Mouse (Mus musculus): ENCODE measurements around the gene Vgll4. TPM values are rescaled to one million over a fixed set of nuclear protein-coding genes. Genes with fewer than 3 reads are reported as not detected.
A peak's percentile ranks its signal among the peaks of the same experiment; 100 is the strongest.

Gene Vgll4
- polyA plus RNA-seq, 1 experiment = 39.7 TPM

DNA sequence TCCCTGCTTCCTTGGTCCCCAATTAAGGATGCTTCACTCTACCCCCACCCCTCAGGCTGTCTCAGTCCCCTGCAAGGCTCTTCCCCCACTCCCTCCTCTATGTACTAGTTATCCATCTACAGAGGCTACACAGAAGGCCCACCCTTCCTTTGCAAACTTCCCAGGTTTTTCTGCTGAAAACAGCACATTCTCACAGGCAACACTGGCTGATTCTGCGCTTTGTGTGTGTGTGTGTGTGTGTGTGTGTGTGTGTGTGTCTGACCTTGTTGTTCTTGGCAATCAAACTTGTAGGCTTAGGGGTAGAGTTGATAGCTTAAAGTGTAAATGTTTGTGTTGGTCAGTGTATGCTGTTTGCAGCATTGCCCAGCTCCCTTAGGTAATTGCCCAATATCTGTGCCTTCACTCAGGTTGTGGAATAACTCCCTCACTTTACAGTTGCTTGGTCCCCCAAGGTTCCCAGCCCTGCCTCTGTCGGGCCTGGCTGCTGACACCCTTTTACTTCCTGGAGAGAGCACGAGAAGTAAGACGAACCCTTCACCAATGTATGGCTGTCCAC lies 135.9 kb downstream of the Vgll4 start:
- DNase-seq (ENCODE audit: low read depth) = no peak
- TF ChIP-seq POLR2A (IDR thresholded peaks at IDR 0.05; ENCODE audit: borderline replicate concordance, extremely low read depth, insufficient read depth, insufficient read length, poor library complexity, severe bottlenecking) = no peak
- TF ChIP-seq CTCF (IDR thresholded peaks at IDR 0.05; ENCODE audit: borderline replicate concordance, extremely low read depth, insufficient read depth, insufficient read length) = no peak

DNA sequence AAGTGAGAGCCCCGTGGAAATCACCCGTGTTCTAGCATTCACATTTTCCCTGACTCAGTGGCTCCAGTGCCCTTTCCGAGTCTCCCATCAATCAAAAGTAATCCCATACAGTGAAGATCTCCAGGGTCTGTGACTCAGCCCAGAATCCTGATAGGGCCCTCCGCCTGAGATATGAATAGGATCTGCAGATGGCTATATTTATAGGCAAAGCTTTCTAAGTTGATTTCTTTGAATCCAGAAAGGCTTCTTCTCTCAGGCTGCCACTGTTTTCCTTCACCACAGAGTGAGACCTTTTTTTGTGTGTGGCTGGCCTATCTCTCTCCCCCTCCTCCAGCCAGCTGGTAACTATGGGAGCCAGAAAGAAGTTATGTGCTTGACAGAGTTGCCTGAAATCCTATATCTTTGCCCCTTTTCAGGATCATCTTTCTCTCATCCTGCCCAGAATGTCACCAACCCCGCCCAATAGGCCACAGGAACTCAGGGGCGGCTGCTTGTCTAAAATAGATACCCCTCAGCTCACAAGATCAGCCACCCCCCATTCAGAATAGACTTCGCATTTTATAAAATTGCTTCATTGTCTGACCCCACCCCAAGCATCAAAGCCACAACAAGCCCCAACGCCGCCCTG lies 136.6 kb downstream of the Vgll4 start:
- DNase-seq (ENCODE audit: low read depth) = no peak
- no peak for TF ChIP-seq POLR2A (IDR thresholded peaks at IDR 0.05; ENCODE audit: borderline replicate concordance, extremely low read depth, insufficient read depth, insufficient read length, poor library complexity, severe bottlenecking)
- TF ChIP-seq CTCF (IDR thresholded peaks at IDR 0.05; ENCODE audit: borderline replicate concordance, extremely low read depth, insufficient read depth, insufficient read length) = no peak

DNA sequence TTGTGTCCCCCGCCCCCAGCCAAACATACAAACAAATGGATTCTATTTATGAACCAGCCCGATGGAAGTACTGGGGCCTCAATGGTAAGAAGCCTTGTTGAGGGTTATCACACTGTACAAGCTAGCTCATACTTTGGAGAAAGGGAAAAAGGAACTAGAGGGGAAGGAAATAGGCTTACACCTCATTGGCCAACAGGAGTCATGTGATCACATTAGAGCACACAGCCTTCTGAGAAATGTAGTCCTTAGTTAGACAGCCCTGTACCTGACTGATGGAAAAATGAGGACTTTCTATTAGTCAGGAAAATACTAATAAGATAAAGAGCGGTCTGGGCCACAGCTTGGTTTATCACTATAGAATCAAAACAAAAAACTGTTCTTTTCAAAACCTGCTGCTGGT lies 138.0 kb downstream of the Vgll4 start:
- DNase-seq (ENCODE audit: low read depth) = peak; percentile 27
- no peak for TF ChIP-seq POLR2A (IDR thresholded peaks at IDR 0.05; ENCODE audit: borderline replicate concordance, extremely low read depth, insufficient read depth, insufficient read length, poor library complexity, severe bottlenecking)
- no peak for TF ChIP-seq CTCF (IDR thresholded peaks at IDR 0.05; ENCODE audit: borderline replicate concordance, extremely low read depth, insufficient read depth, insufficient read length)

DNA sequence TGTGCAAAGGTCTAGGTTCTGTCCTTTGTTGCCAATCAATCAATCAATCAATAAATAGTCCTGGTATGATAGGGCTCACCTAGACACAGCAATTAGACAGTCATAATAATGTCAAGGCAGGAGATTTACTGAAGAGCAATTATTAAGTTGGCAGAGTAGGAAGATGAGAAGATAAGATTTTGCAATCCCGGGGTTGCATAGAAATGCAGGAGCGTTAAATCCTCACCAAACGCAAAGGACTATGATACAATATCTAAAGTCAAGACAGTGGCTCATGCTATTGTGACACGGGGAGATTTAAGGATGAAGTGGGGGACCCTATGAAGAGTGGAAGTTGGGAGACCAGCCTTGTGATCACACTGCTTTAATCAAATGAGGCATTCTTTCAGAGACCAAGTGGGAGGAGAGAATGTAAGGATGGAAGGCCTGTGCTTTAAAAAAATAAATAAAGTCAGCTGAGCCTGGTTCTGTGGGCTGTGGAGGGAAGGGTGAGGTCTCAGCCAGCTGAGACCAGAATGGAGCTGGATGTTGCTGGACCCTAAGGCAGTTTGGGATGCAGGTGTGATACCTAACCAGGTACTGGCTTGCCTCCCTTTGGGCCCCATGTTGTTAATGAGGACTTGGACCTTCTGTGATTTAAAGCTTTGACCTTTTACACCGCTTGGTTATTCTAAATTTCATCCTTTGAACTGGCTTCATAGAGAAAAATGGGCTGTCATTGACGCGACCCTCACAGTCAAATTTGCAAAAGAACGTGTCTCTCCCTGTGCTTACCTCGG lies 139.9 kb downstream of the Vgll4 start:
- DNase-seq (ENCODE audit: low read depth) = no peak
- TF ChIP-seq CTCF (IDR thresholded peaks at IDR 0.05; ENCODE audit: borderline replicate concordance, extremely low read depth, insufficient read depth, insufficient read length) (no peak), POLR2A (IDR thresholded peaks at IDR 0.05; ENCODE audit: borderline replicate concordance, extremely low read depth, insufficient read depth, insufficient read length, poor library complexity, severe bottlenecking) (no peak)

DNA sequence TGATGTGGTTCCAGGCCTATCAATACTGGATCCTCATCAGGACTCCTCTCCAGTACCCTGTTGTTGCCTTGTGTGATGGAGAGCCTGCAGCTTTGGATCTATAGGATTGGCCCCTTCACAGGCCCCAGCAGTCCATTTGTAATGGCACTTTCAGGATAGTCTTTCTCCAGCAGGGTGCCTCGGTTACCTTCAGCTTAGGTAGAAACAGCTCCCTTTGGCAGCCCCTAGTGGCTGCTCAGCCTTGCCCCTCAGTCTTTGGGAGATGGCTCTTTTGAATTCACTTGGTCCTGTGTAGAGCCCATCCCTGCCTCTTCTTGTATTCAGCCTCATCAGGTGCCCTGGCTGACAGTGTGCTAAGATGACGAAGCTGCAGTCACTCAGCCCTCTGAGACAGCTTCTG lies 142.9 kb downstream of the Vgll4 start:
- TF ChIP-seq CTCF (IDR thresholded peaks at IDR 0.05; ENCODE audit: borderline replicate concordance, extremely low read depth, insufficient read depth, insufficient read length) (no peak), POLR2A (IDR thresholded peaks at IDR 0.05; ENCODE audit: borderline replicate concordance, extremely low read depth, insufficient read depth, insufficient read length, poor library complexity, severe bottlenecking) (no peak)
- DNase-seq (ENCODE audit: low read depth) = no peak

DNA sequence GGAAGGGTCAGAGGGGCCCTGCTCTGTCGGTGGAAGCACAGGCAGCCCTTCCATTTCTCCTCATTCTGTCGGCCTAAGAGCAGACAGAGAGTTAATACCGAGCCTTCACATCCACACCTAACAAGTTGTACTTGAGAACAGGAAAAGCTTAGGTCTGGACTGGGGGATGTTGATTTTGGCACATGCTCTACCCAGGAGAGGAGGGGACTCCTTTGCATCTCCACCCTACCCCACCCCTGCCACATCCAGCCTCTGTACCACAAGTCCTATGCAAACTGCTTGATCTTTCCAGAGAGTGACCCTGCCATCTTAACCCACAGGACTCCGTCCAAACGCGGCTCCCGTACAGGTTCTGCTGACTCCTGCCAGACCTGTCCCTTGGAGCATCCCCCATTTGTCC lies 148.1 kb downstream of the Vgll4 start:
- no peak for TF ChIP-seq POLR2A (IDR thresholded peaks at IDR 0.05; ENCODE audit: borderline replicate concordance, extremely low read depth, insufficient read depth, insufficient read length, poor library complexity, severe bottlenecking)
- no peak for TF ChIP-seq CTCF (IDR thresholded peaks at IDR 0.05; ENCODE audit: borderline replicate concordance, extremely low read depth, insufficient read depth, insufficient read length)
- DNase-seq (ENCODE audit: low read depth) = no peak

DNA sequence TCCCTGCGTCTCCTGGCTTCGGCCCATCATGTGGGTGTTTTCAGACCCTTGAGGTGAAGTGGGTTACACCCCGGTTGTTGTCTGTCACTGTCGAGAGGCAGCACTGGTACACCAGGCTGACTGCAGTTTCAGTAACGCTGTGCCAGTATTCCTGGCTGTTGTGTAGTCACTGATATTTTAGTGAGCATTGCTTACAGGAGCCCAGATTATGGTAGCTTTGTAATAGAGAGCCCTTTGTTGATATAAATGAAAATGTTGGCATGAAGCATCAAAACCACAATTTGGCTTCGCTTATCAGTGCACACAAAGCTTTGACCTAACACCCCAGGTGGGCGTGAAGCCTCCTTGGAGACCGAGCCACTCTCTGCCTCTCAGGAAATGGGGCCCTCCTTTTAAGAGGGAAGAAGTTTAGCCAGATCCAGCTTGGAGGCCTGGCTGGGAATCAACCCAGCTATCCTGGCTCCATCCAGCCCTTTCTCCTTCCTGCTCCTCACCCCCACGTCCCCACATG lies 149.8 kb downstream of the Vgll4 start:
- no peak for TF ChIP-seq POLR2A (IDR thresholded peaks at IDR 0.05; ENCODE audit: borderline replicate concordance, extremely low read depth, insufficient read depth, insufficient read length, poor library complexity, severe bottlenecking)
- no peak for TF ChIP-seq CTCF (IDR thresholded peaks at IDR 0.05; ENCODE audit: borderline replicate concordance, extremely low read depth, insufficient read depth, insufficient read length)

DNA sequence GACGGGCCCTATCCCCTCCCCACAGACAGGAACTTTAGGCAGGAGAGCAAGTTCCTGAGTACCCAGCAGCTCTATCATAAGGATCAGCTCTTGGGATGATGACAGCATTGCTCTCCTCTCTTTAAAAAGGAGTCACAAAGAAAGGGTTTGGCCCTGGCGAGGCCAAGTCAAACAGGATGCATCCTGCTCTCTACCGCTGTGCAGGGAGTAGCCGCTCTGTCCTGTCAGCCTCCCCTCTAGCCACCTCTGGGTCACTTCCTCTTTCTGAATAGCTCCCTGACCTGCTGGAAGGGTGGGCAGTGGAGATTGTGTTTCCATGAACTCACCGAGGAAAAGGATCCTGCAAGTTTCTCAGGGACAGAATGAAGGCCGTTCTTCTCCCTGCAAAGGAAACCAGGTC lies 151.3 kb downstream of the Vgll4 start:
- TF ChIP-seq POLR2A (IDR thresholded peaks at IDR 0.05; ENCODE audit: borderline replicate concordance, extremely low read depth, insufficient read depth, insufficient read length, poor library complexity, severe bottlenecking) = no peak
- TF ChIP-seq CTCF (IDR thresholded peaks at IDR 0.05; ENCODE audit: borderline replicate concordance, extremely low read depth, insufficient read depth, insufficient read length) = no peak
- DNase-seq (ENCODE audit: low read depth) = no peak

More for the DNA sequence above, 149.8 kb downstream of the Vgll4 start:
- peak; percentile 35 for DNase-seq (ENCODE audit: low read depth)

DNA sequence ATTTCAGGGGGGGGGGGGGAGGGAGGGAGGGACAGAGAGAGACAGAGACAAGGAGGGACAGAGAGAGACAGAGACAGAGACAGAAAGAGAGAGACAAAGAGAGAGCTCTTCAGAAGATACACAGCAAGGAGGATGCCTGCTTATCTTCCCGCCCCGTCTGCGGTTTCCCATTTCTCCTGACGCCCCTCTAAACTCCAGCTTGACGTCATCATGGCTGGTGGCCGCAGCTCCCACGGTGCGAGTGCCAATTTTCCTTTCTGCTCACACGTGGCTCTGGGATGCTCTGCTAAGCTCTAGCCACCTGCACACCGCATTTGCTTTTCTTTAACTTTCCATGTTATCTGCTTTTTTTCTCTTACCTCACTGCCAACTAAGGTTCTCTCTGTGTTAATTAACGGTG lies 151.8 kb downstream of the Vgll4 start:
- TF ChIP-seq CTCF (IDR thresholded peaks at IDR 0.05; ENCODE audit: borderline replicate concordance, extremely low read depth, insufficient read depth, insufficient read length) = no peak
- no peak for TF ChIP-seq POLR2A (IDR thresholded peaks at IDR 0.05; ENCODE audit: borderline replicate concordance, extremely low read depth, insufficient read depth, insufficient read length, poor library complexity, severe bottlenecking)
- peak; percentile 59 for DNase-seq (ENCODE audit: low read depth)

DNA sequence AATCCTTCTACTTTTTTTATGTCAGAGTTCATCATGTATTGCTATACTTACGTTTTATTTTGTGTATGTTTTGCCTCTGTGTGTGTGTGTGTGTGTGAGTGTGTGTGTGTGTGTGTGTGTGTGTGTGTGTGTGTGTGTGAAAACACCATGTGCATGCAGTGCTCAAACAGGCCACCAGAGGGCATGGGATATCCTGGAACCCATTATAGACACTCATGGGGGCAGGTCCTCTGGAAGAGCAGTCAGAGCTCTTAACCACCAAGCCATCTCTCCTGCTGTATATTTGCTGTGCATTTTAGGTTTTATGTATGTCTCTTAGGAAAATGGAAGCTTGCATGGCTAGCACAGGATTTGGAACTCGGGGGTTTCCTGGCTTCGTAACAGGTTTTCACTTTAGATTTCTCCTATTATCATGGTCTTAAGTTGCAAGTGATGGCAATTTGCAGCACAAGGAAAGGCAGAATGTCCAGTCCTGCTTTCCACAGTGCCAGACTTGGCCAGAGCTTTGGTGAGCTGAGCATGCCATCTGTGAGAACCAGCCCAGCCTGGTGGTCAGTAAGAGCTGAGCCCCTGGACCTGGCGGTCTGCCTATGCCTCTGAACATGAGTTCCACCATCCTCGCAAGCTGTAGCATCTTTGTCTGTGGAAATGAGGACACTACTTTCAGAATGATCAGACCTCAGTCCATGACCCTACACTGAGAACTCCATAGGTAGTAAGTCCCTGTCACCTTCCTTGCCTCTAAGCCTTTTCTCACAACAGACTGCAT lies 154.7 kb downstream of the Vgll4 start:
- no peak for DNase-seq (ENCODE audit: low read depth)
- peak; percentile 44; the same call in 1 of the 2 replicates for TF ChIP-seq CTCF (IDR thresholded peaks at IDR 0.05; ENCODE audit: borderline replicate concordance, extremely low read depth, insufficient read depth, insufficient read length)
- TF ChIP-seq POLR2A (IDR thresholded peaks at IDR 0.05; ENCODE audit: borderline replicate concordance, extremely low read depth, insufficient read depth, insufficient read length, poor library complexity, severe bottlenecking) = no peak
